Mouse (Mus musculus): ENCODE measurements around the gene Bahd1. TPM values are rescaled to one million over a fixed set of nuclear protein-coding genes. Genes with fewer than 3 reads are reported as not detected.

The Bahd1 gene
- total RNA-seq, 2 experiments from 2014 or later: 3.2 to 5.1 TPM

DNA sequence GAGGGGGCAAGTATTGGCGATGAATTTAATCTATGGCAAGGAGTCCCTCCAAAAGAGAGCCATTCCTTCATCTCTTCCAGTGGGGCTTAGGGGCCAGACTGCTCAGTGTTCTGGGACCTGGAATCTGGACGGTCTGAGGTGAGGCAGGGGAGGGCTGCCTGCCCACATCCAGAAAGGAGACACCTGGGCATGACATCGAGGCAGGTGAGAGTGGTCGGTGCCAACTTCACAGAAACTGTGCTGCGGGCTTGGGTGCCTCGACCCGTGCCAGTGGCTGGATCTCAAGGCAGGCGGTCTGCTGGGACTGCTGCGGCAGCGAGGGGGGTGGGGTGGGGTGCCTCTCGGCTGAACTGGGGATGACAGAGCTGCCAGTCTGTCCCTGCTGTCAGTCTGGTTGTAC is 2.4 kb upstream of the Bahd1 start:
- no peak for ATAC-seq (ENCODE audit: poor library complexity, severe bottlenecking)

DNA sequence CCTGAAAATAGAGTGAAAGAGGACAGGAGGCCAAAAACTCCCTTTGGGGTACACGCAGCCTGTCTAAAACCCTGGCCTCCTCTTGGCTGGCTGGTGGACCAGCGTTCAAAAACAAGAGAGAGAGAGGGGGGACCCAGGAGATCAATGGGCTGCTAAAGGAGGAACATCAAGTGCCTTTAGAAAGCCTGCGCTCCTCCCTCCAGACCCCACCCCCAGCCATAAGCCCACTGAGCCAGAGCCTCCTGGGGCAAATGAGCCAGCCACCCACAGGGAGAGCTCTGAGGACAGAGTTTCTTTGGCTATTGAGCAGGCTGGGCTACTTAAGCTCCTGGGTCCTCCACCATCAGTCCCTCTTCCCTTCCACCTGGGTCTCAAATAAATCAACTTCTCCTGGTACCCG is 1.4 kb upstream of the Bahd1 start:
- no peak for ATAC-seq (ENCODE audit: poor library complexity, severe bottlenecking)

- no peak for ATAC-seq (ENCODE audit: poor library complexity, severe bottlenecking)
These were observed 871 bp upstream of the Bahd1 start for GRCm38 (mm10) chr2:118899306-118899705.

GRCm38 (mm10) chr2:118900826-118901140 is 606 bp downstream of the Bahd1 start:
- no peak for ATAC-seq (ENCODE audit: poor library complexity, severe bottlenecking)

GRCm38 (mm10) chr2:118901175-118902031 is 1.2 kb downstream of the Bahd1 start:
- ATAC-seq (ENCODE audit: poor library complexity, severe bottlenecking): peak; percentile 82

DNA sequence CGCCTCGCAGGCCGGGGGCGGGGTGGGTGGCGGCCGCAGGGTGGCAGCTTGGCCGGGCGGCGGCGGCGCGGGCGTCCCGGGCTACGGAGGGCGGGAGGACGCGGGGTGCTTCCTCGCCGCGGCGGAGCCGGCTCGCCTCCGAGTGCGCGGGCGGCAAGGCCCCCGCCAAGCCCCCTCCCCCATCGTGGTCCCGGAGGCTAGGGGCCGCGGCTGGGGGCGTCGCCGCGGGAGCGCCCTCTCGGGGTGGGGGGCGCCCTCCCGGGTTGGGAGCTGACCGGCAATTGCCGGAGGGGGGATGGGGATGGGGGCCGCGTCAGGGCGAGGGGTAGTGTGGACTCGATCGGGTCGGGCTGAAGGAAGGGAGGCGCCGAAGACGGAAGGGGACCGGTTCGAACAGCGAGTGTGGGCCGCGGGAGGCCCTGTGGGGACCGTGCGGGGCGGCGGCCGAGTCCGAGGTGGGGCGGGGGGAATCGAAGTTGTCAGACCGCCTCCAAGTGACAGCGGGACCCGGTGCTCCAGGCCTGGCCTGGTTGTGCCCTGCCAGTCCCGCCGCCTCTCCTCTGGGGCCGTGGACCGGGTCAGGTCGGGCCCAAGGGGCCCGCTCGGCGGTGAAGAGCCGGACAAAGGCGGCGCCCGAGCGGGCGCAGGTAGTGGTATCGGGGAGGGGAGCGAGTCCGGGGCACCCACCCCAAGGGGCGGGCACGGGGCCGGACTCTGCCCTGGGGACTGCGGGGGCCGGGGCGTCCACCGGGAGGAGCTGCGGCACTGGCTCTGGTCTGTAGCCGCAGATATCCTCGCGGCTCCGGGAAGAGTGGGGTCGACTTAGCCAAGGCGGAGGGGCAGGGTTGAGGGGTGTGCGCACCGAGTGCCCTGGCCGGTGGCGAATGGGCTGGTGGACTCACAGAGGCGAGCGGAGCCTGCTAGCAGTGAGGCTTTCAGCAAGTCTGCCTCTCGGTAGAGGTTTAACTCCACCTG is 2.2 kb downstream of the Bahd1 start:
- ATAC-seq (ENCODE audit: poor library complexity, severe bottlenecking): no peak

DNA sequence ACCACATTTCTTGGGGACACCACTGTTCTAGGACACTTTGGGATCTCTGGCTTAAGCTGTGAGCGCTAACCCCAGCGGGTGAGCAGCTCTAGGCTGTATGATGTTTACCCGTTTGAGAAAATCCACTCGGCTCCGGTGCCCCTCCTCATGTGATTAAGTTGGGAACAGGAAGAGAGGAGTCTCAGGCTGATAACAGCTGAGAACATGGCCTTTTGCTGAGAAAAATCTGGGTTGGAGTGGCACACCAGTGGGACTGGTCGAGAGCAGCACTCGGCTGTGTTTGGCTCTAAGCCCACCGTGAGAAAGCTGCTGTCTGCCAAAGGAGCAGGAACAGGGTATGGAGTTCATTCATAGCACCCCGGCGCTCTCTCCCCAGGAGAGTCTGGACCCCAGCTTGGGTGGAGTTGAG is 3.2 kb downstream of the Bahd1 start:
- no peak for ATAC-seq (ENCODE audit: poor library complexity, severe bottlenecking)

- ATAC-seq (ENCODE audit: poor library complexity, severe bottlenecking): peak; percentile 21; the same call in 1 of the 2 replicates
These were observed 5.4 kb downstream of the Bahd1 start for GRCm38 (mm10) chr2:118905433-118906117.

GRCm38 (mm10) chr2:118906118-118906492 is 5.9 kb downstream of the Bahd1 start:
- ATAC-seq (ENCODE audit: poor library complexity, severe bottlenecking): no peak

GRCm38 (mm10) chr2:118907781-118908180 is 7.6 kb downstream of the Bahd1 start:
- no peak for ATAC-seq (ENCODE audit: poor library complexity, severe bottlenecking)

DNA sequence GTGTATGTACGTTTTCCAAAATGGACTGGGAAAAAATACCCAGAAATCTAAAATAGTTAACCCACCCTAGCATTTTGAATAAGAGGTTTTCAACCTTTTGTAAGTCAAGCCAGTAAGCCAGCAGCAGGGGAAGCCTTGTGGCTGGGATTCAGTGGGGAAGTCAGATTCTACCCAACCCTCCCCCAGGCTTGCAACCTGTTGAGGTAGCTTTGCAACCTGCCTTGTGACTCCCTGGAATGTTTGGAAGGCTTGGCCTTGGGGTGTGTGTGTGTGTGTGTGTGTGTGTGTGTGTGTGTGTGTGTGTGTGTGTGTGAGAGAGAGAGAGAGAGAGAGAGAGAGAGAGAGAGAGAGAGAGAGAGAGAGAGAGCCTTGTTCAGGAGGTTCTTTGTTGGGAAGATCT is 9.0 kb downstream of the Bahd1 start:
- no peak for ATAC-seq (ENCODE audit: poor library complexity, severe bottlenecking)

DNA sequence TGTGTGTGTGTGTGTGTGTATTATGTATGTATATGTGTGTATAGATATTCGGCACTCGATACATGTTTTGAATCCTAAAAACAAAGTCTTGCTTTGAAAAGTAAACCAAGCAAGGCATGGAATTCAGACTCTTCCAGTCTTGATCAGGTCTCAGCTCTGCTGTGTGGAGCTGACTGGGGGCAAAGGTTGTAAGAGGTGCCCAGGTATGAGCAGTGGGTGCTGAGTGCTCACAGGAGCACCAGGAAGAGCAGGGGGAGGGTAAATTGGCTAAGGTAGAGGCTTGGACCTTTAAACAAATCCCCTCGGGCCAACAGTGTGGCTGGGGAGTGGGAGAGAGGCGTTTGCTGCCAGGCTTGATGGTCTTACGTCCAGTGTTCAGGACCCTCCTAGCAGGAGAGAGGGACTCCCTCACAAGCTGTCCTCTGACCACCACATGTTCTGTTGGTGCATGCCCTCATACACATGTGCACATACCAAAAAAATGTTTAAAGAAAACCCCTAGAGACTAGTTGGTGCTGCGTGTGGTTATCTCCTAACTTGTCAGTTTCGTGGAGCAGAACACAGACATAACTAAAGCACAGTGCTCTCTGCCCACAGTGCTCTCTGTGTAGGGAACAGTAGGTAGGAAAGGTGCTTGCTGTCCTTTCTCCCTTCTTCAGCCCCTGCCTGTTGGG is 10.6 kb downstream of the Bahd1 start:
- ATAC-seq (ENCODE audit: poor library complexity, severe bottlenecking): no peak

- no peak for ATAC-seq (ENCODE audit: poor library complexity, severe bottlenecking)
These were observed 12.5 kb downstream of the Bahd1 start for GRCm38 (mm10) chr2:118912706-118913105.

GRCm38 (mm10) chr2:118913551-118914276 is 13.5 kb downstream of the Bahd1 start:
- no peak for ATAC-seq (ENCODE audit: poor library complexity, severe bottlenecking)

DNA sequence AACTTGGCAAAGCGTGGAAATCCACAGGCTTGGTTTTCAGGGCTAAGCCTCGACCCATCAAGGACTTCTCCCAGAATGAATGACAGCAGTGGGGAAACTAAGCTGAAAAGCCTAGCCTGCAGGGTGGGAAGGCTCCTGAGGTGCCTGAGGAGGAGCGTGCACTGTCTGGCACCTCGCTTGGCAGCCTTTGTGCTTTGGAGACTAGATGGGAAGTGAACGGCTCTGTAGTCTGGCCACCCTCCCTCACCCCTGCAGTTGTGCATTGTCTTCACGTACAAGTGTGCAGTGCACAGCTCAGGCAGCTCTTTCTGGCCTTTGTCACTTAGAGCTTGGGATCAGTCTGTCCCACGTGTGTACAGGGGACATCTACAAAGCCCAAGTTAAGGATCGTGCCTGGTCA is 14.5 kb downstream of the Bahd1 start:
- ATAC-seq (ENCODE audit: poor library complexity, severe bottlenecking): no peak

- no peak for ATAC-seq (ENCODE audit: poor library complexity, severe bottlenecking)
These were observed 16.3 kb downstream of the Bahd1 start for GRCm38 (mm10) chr2:118916436-118916835.

- ATAC-seq (ENCODE audit: poor library complexity, severe bottlenecking): no peak
These were observed 18.4 kb downstream of the Bahd1 start for GRCm38 (mm10) chr2:118918543-118918942.

- ATAC-seq (ENCODE audit: poor library complexity, severe bottlenecking): no peak
These were observed 20.3 kb downstream of the Bahd1 start for GRCm38 (mm10) chr2:118920428-118920827.

DNA sequence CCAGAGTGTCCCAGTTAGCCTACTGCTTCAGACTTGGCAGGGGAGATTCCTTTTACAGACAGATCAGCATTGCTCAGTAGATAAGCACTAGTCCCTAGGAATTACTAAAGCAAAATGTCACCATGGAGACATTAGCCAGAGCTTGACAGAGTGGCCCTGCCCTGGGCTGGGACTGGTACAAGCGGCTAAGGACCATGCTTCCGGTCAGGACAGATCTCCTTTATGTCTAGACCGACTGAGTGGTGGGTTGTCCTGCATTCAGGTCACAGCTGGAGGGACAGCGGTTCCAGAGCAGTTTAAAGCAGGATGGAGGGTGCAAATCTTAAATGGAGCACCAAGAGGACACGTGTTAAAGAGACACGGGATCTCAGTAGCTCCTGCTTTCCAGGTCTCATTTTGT is 25.8 kb downstream of the Bahd1 start:
- no peak for ATAC-seq (ENCODE audit: poor library complexity, severe bottlenecking)
